Comparison of ENCODE assay signal across 14 mouse cellular contexts in genomic region chr6:30228921-30229320, GRCm38 (mm10).
"Had no signal": no experiment of that assay in that cellular context is flagged by ENCODE, and none has a peak within 500 bp of the region (broad histone marks: within the 10 kb centered on the region; RNA-seq: fewer than 3 reads in every experiment).

No protein-coding gene starts in this region.

- H3K4me1 ChIP-seq: midbrain, embryonic 15.5 days had no signal

- H3K27ac ChIP-seq: layer of hippocampus, adult 2 months; limb, embryonic 13.5 days; liver, embryonic 15.5 days; midbrain, embryonic 15.5 days had no signal

- H3K4me2 ChIP-seq: limb, embryonic 13.5 days; liver, embryonic 15.5 days; midbrain, embryonic 11.5 days; midbrain, embryonic 15.5 days had no signal

- H3K9me3 ChIP-seq: limb, embryonic 13.5 days; liver, embryonic 15.5 days; megakaryocyte, embryonic 14.5 days; midbrain, embryonic 15.5 days had no signal

- DNase-seq: kidney, adult 11 months; kidney, postnatal 10 days; kidney, postnatal 4 days; left cerebral cortex, postnatal 4 days; lung, adult 2 months; right cerebral cortex, adult 18-20 months; right cerebral cortex, postnatal 25 days; thymus, adult 18-20 months had no signal

- H3K36me3 ChIP-seq: midbrain, embryonic 15.5 days had no signal

- H3K9ac ChIP-seq: limb, embryonic 13.5 days; liver, embryonic 15.5 days; midbrain, embryonic 15.5 days had no signal

- H3K4me3 ChIP-seq: layer of hippocampus, adult 2 months; limb, embryonic 13.5 days; liver, embryonic 15.5 days; megakaryocyte, embryonic 14.5 days; midbrain, embryonic 15.5 days had no signal

- H3K27me3 ChIP-seq: limb, embryonic 13.5 days; liver, embryonic 15.5 days; megakaryocyte, embryonic 14.5 days; midbrain, embryonic 15.5 days had no signal

- ATAC-seq: midbrain, embryonic 15.5 days had no signal
